Comparison of ENCODE assay signal across 9 mouse cellular contexts in genomic region chr4:84768161-84768560, GRCm38 (mm10).
DNase-seq lines count a peak whose midpoint lies in the region; ATAC-seq lines count a peak whose summit lies in the region.
"Had no signal": no experiment of that assay in that cellular context is flagged by ENCODE, and none has a peak within 500 bp of the region (broad histone marks: within the 10 kb centered on the region; RNA-seq: fewer than 3 reads in every experiment).

No protein-coding gene starts in this region.

- H3K4me3 ChIP-seq in hindbrain, embryonic 10.5 days = no peak overlapping the region
- no peak overlapping the region for H3K4me3 ChIP-seq in hindbrain, embryonic 11.5 days (ENCODE audit: low read depth, low read length)
- H3K4me3 ChIP-seq in embryonic facial prominence, embryonic 15.5 days (replicated peaks) = 0 out of 2 replicates have a peak overlapping the region, but pooled peaks have one; percentile 2
- 0 out of 2 replicates have a peak overlapping the region, but pooled peaks have one; percentile 18 for H3K4me3 ChIP-seq in kidney, embryonic 15.5 days (replicated peaks)

- no peak for ATAC-seq in hindbrain, embryonic 11.5 days (ENCODE audit: low FRiP score)
- ATAC-seq in embryonic facial prominence, embryonic 15.5 days (ENCODE audit: insufficient number of reproducible peaks, low FRiP score, low TSS enrichment, low read depth) = peak; percentile 67
- ATAC-seq in kidney, embryonic 15.5 days (replicated peaks; ENCODE audit: low FRiP score) = peak; percentile 82

- H3K9me3 ChIP-seq in hindbrain, embryonic 10.5 days = no peaks in the 10 kb centered on the region
- H3K9me3 ChIP-seq in hindbrain, embryonic 11.5 days (ENCODE audit: control insufficient read depth, low read length) = no peaks in the 10 kb centered on the region
- H3K9me3 ChIP-seq in embryonic facial prominence, embryonic 15.5 days (replicated peaks) = no peaks in the 10 kb centered on the region
- no peaks in the 10 kb centered on the region for H3K9me3 ChIP-seq in kidney, embryonic 15.5 days (replicated peaks)

- no peak overlapping the region for H3K27ac ChIP-seq in hindbrain, embryonic 10.5 days
- no peak overlapping the region for H3K27ac ChIP-seq in hindbrain, embryonic 11.5 days (ENCODE audit: low read depth, low read length)
- H3K27ac ChIP-seq in embryonic facial prominence, embryonic 15.5 days (replicated peaks) = peak overlapping the region; percentile 35; the same call in 1 of the 2 replicates
- H3K27ac ChIP-seq in kidney, embryonic 15.5 days = peak overlapping the region; percentile 61

- H3K4me2 ChIP-seq in hindbrain, embryonic 11.5 days (replicated peaks; ENCODE audit: low read depth, low read length) = no peak overlapping the region
- H3K4me2 ChIP-seq in embryonic facial prominence, embryonic 15.5 days (replicated peaks) = peak overlapping the region; percentile 35
- H3K4me2 ChIP-seq in kidney, embryonic 15.5 days = peak overlapping the region; percentile 50

- WGBS in hindbrain, embryonic 10.5 days = 56% methylated on average over 11 of the region's 11 CpGs
- WGBS in hindbrain, embryonic 11.5 days = 41% methylated on average over 11 of the region's 11 CpGs
- 20% methylated on average over 11 of the region's 11 CpGs for WGBS in embryonic facial prominence, embryonic 15.5 days
- WGBS in kidney, embryonic 15.5 days = 18% methylated on average over 11 of the region's 11 CpGs

- H3K4me1 ChIP-seq in hindbrain, embryonic 10.5 days (replicated peaks) = 0 out of 2 replicates have a peak, but pooled peaks cover 7% of the 10 kb centered on the region
- no peaks in the 10 kb centered on the region for H3K4me1 ChIP-seq in hindbrain, embryonic 11.5 days (replicated peaks; ENCODE audit: control insufficient read depth, insufficient read depth, low read length)
- peaks cover 12% of the 10 kb centered on the region for H3K4me1 ChIP-seq in embryonic facial prominence, embryonic 15.5 days
- no peaks in the 10 kb centered on the region for H3K4me1 ChIP-seq in kidney, embryonic 15.5 days

- no peaks in the 10 kb centered on the region for H3K36me3 ChIP-seq in hindbrain, embryonic 10.5 days
- H3K36me3 ChIP-seq in hindbrain, embryonic 11.5 days (ENCODE audit: control insufficient read depth, insufficient read depth, low read length) = no peaks in the 10 kb centered on the region
- no peaks in the 10 kb centered on the region for H3K36me3 ChIP-seq in embryonic facial prominence, embryonic 15.5 days
- H3K36me3 ChIP-seq in kidney, embryonic 15.5 days = no peaks in the 10 kb centered on the region

- no peaks in the 10 kb centered on the region for H3K27me3 ChIP-seq in hindbrain, embryonic 10.5 days (ENCODE audit: insufficient read depth, poor library complexity, severe bottlenecking)
- no peaks in the 10 kb centered on the region for H3K27me3 ChIP-seq in hindbrain, embryonic 11.5 days (ENCODE audit: control insufficient read depth, insufficient read depth, low read length)
- 0 out of 2 replicates have a peak, but pooled peaks cover 8% of the 10 kb centered on the region for H3K27me3 ChIP-seq in embryonic facial prominence, embryonic 15.5 days
- H3K27me3 ChIP-seq in kidney, embryonic 15.5 days = no peaks in the 10 kb centered on the region

- no peak overlapping the region for H3K9ac ChIP-seq in hindbrain, embryonic 11.5 days (ENCODE audit: low read depth, low read length)
- no peak overlapping the region for H3K9ac ChIP-seq in embryonic facial prominence, embryonic 15.5 days
- no peak overlapping the region for H3K9ac ChIP-seq in kidney, embryonic 15.5 days

- DNase-seq in hindbrain, embryonic 10.5 days (ENCODE audit: low spot score) = peak; percentile 20
- DNase-seq in hindbrain, embryonic 11.5 days (ENCODE audit: low spot score) = no peak
- peak; percentile 22 for DNase-seq in neural tube, embryonic 10.5 days (ENCODE audit: extremely low spot score, low spot score)
- DNase-seq in frontal cortex, postnatal 14 days (ENCODE audit: low spot score in 2 of 2) = no peak
- no peak for DNase-seq in cerebellum, adult 9-11 months
- no peak for DNase-seq in cerebellum, adult 11 months
- DNase-seq: cerebellum, adult 11-12 months had no signal

Comparison
In these comparisons a context has a peak if more than half of its experiments do, and no peak if none do; other contexts are left out.
1. DNase-seq: peak in hindbrain, embryonic 10.5 days (single experiment) and neural tube, embryonic 10.5 days (single experiment); none in hindbrain, embryonic 11.5 days (single experiment), frontal cortex, postnatal 14 days (0 of 2), cerebellum, adult 9-11 months (single experiment) and cerebellum, adult 11 months (single experiment).
2. H3K27ac ChIP-seq: peak in embryonic facial prominence, embryonic 15.5 days (single experiment) and kidney, embryonic 15.5 days (single experiment); none in hindbrain, embryonic 10.5 days (single experiment) and hindbrain, embryonic 11.5 days (single experiment).
3. H3K4me3 ChIP-seq: peak in embryonic facial prominence, embryonic 15.5 days (single experiment) and kidney, embryonic 15.5 days (single experiment); none in hindbrain, embryonic 10.5 days (single experiment) and hindbrain, embryonic 11.5 days (single experiment).